Mouse (Mus musculus) kidney, postnatal 10 days (tissue): ENCODE data around the gene Faap100.
"Not testable (repeated sequence)": the region's sequence is repeated elsewhere in the genome, so short reads cannot be mapped to it uniquely, and the experiment has no call there.

ENCODE experiments used
- DNase-seq: peaks from one replicate; pipeline ENCODE4 v3.0.0; 2021; ENCODE audit warnings: mixed read lengths

Faap100 gene

DNA sequence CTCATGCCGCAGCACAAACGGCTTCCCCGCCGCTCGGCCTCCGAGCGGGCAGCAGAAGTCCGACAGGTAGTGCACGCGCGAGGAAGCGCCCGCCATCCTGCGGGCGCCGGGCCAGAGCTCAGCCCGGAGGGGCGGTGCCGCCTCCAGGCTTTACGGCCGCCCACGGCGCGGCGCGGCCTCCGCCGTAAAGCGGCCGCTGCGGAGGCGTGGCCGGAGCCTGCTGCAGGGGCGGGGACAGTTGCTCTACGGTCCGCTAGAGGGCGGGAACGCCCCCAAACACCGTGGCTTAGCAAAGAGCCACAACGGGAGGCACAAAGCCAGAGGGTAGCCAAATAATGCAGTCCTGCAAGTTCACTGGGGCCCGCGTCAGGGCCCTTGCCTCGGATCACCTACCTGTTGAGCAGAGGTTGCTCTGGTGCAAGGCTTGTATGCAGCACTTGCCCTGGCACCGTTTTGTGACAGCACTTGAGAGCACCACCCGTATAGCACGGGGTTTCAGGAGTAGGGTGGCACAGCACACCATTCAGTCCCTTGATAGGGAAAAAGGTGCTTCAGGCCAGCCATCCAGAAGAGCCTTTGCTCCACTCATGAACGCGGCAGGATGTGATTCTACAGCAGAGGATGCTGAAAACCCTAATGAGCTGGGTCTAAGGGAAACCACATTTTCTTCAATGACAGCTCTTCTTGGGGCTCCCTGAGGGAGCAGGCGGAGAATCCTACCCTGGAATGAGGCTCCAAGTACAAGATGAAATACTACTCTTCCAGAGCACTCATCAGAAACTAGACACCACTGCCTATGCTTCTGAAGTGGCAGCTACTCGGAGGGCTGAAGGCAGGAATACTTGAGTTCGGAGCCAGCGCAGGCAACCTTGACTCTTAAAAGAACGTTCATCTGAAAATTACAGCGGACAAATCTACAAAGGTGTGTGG is at the start of gene Faap100:
Gene Faap100, minus strand, starts transcription at position 154 of the 930 bp plus-strand sequence.
- peak; percentile 94 for DNase-seq

DNA sequence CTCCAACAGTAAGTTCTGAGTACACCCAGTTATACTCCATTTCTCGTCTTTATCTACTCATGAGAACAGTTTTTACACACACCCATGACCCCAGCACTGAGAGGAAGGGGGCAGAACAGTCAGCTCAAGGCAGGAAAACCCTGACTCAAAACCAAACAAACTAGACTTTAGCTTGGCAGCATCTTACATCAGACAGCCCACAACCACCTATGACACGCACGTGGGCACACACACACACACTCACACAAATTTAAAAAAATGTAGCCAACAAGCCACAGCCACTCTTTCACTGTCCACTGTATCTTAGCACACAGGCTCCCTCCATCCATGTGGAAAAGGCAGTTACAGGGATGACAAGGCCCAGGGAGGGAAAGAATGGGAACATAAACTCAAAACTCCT is 48.2 kb upstream of the Faap100 start:
- DNase-seq: no peak

DNA sequence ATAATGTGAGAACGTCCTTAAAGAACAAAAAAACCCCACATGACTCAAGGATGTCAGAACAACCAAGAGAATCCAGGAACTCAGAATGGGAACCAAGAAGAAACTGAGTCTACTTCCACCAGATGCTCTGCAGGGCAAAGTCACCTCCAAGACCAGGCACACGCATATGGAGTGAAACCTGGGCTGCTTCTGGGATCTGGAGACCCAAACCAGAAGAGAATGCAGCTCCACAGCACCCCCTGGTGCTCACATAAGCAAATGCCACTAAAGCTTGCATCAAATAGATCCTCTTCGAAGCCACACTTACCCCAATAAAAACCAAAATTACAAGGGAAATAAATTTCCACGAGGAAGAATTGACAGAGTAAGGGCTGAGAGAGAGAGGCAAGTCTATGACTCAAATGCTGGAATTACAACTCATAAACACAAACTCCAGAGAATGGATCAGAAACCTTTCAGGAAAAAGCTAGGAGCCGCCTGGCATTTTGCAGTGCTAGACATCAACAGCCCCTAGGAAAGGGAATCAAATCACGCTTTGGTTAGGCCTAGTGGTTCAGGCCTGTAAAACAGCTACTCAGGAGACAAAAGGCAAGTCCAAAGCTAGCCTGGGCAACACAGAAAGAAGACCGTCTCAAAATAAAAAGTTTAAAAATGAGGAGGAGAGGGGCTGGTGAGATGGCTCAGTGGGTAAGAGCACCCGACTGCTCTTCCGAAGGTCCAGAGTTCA is 45.2 kb upstream of the Faap100 start:
- DNase-seq: peak; percentile 82

DNA sequence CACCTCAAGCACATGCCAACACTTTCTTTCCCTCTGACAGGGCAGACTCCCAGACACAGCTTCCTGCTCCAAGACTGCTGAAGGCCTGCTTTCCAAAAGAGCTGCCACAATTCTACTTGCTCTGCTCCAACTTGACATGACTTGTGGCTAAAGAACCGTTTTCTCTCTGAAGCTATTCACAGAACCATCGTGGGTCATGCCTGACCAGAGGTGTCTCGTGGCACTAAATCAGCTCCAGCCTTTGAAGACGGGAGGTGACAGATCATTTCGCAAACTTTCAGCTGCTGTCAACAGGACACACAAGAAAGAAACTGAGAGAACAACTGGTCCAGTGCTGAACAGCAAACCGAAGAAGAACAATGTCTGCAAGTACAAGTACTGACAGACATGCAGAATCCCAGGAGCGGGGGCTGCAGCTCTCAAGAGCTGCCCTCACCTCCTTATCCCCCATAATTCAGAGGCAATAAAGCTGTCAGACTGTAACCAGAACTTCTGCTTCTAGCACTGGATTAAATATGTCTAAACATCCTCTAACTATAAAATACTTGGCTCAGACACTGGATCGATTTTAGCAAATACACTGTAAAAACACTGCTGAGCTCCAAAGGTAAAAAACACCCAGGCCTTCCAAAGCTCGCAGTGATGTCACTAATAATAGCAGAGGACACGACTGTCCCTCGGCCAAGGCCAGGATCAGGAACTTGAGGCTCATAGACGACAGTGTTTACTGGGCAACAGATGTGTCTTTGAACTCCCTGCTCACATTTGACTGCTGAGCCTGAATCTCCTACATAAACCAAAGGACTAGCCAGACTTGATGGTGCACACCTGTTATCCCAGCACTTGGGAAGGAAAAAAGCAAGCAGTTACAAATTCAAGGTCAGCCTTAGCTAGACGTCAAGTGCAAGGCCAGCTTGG is 44.3 kb upstream of the Faap100 start:
- DNase-seq: peak; percentile 20

DNA sequence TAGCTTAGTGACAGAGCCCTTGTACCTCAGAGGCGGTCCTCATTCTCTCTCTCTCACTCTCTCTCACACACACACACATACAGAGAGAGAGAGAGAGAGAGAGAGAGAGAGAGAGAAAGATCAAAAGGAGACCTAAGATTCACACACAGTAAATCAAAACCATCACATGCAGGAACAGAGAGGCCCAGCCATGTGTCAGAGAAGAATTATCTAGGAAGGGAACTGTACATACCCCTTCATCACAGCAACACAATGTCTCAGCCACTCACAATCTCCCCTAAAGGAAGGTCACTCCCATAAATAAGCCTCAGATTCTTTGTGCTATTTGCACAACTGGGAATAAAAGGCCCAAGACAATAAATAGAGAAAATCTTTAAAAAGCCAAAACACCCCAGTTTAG is 40.0 kb upstream of the Faap100 start:
- DNase-seq: no peak

DNA sequence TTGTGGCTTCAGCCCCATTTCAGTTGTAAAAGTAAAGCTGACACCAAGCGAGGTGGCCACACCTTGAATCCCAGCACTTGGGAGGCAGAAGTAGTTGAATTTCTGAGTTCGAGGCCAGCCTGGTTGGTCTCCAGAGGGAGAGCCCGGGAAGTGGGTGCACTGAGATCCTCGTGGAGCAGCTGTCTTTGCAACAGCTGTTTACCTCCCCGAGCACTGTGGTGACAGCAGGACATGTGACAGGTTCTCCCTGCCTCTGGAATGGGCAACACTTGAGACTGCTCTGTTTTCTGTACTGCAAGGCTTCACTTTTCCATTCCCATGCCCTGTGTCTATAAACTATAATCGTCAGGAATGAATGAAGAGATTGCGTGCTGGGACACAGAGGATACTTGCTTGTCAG is 39.3 kb upstream of the Faap100 start:
- no peak for DNase-seq

DNA sequence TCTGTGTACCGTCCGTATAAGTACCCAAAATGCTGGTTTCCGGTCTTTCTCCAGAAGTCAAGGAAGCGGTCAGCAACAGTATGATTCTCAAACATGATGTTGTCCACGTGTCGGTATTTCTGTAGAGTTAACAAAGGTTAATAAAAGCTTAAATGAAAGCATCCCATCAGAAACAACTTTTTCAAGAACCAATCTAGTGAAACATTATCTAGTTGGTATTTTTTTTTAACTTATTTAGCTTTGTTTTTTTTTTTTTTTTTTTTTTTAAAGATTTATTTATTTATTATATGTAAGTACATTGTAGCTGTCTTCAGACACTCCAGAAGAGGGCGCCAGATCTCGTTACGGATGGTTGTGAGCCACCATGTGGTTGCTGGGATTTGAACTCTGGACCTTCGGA is 35.1 kb upstream of the Faap100 start:
- DNase-seq: not testable (repeated sequence)

DNA sequence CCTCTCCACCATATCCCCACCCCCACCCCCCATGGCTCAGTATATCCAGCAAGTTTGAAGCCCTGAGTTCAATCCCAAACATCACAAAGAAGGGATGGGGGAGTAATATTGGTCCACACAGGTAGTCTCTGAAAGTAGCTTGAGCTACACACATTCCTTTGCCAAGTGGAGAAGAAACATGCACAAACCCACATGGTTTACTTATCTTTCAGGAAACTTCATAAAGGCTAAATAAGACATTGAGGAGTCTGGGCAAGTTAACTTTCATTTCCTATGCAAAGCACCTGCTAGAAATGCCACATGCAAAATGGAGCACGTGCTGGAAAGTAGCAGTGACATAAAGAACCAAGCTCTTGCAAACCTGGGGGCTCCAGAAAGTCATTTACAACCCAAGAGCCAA is 27.9 kb upstream of the Faap100 start:
- no peak for DNase-seq

DNA sequence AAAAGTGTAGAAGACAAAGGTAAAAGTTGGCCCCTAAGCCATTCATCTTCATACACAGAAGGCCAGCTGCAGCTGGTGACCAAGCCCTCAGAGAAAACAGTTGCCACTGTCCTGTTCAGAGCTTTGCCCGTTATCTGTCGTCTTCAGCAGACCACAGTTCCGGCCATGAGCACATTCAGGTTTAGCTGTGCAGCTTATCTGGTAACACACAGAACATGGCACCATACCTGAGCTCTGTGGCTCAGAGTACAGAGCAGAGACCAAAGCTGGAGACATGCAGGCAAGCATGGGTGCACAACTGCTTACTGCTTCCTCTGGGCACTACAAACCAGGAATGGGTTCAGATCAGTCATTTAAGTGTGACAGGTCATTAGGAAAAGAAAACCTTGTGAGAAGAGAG is 27.3 kb upstream of the Faap100 start:
- no peak for DNase-seq

DNA sequence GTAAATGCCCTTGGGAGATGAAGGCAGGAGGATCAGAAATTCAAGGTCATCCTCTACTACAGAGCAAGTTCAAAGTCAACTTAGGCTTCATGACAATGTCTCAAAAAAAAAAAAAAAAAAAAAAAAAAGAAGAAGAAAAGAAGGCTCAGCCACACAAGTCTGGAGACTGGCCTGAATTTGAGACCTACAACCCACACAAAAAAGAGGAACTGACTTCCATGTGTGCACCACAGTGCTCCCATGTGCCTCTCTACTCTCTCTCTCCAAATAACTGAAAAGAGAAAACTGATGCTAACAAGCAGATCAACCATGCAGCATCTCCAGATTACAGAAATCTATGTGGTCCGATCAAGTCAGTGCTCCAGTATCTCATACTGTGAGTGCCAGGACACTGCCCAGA is 26.2 kb upstream of the Faap100 start:
- DNase-seq: no peak

DNA sequence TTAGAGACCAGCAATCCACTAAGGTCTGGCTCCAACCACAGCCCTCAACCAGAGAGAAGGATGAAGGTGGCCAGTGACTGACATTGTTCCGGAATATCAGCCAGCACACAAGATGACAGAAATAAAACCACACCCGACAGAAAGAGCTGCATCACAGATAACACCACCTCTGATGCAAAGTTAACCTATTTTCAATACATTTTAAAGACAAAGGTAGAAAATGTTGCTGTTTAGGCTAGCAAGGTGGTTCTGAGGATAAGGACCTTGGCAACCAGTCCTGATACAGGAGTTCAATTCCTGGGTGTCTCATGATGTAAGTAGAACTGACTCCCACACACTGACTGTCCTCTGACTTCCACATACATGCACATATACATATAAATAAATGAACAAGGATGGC is 20.8 kb upstream of the Faap100 start:
- DNase-seq: no peak

DNA sequence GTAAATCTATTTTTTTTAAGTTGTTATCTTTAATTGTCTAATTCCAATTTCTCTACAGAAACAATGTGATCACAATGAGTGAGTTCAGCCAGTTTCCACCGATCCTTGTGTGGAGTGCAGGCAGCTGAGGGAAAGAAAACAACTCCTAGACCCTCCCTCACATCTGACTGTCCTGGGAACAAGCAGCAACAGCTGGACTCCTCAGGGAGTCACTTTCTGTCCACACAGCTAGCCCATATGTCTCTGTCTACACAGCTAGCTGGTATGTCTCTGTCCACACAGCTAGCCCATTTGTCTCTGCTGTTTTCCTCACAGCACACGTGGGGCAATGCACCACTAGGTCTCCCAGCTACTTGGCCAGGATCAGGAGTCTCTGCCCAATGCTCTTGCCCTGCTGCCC is 19.0 kb upstream of the Faap100 start:
- DNase-seq: no peak

DNA sequence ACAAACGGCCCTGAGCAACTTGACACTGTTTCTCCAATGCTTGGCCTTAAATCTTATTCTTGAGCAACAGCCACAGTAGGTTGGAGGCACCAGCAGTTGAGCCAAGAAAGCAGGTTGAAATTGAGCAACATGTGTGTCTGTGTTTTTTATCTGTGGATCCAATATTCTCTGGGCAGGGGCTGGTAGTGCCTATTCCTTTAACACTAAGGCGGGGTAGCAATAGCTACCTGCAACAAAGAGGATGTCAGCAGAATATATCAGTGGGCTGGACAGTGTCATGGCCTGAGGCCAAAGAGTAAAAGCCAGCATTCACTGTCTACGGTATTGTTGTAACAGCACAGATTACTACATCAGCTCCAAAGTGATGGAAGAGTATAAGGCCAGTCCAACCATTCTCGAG is 17.1 kb upstream of the Faap100 start:
- no peak for DNase-seq

DNA sequence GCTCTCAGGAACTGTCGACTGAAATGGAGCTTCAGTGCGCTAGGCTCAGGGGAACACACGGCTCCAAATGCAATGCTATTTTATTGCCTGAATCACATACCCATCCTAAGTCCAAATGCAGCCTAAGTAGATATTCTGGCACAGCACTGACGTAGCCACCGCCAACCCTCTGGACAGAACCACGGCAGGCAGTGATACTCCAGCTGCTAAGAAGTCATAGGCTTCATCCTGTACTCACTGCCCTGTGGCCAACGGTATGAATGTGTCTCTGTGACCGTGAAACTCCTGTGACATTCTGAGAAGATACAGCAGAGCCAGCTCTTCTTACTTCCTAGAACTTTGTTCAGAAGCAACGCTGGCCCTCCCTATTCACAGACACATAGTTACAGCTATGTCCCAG is 10.0 kb upstream of the Faap100 start:
- DNase-seq: no peak

DNA sequence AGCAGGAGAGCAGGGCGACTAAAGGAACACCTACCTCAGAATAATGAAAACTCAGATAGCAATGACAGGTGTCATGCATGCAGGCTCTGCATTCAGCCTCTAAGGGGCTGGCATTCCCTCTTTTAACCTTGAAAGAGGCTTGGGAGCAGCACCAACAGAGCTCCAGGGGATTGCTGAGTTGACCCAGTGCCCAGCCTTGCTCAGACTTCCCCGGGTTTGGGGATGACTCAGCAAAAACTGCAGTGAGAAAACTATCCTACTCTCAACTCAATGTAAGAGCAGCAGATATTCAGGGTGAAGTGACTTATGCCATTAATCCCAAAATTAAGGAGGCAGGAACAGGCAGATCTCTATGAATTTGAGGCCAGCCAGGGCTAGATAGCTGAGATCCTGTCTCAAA is 8.6 kb upstream of the Faap100 start:
- no peak for DNase-seq

DNA sequence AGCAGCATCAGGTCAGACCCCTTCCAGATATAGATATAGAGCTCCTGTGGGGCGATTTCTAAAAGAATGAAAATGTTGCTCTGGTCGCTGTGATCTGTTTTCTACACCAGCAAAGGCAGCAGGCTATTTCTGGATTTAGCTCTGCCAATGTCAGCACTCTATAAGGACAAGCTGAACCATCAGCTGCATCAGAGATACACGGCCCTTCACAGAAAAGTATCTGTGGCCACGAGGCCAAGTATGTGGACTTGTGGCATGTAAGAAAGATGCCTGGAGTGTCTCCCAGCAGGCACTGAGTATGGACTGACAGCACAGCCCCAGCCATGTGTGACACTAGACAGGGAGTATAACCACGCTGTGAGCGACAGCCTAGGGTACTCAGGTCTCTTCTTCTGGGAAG is 8.1 kb upstream of the Faap100 start:
- DNase-seq: no peak

DNA sequence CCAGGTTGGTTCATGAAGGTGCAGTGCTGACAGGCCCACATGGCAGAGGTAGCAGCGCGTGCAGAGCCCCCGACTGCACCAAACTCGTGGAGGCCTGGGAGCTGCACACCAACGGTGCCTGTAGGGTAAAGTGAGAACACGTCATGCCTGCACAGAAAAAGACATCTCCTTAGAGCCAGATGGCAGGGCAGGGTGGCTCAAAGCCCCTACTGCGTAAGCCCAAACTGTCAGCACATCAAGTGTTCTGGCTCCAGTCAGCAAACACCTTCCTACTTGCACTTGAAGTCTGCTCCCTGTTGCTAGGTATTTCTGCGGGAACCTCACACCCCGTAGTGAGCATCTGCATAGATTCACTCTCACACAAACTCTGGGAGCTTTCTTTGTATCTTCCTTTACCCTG is 3.9 kb upstream of the Faap100 start:
- DNase-seq: no peak

DNA sequence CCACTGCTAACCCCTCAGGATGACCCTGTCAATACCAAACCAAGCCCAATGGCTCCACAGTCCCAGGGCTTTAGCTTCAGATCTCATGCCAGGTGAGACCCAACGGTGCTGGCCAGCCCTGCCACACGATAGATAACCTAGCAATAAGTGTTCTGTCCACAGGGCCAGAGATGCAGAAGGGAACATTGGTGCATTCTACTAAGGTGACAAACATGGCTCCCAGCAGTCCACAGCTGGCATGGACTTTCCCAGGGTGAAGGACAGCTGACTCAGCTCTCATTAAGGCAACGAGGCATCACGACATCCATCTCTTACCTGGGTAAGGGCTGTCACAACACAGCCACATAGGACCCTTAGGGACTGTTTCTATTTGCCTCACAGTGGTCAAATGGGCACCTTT is 2.6 kb upstream of the Faap100 start:
- DNase-seq: no peak

DNA sequence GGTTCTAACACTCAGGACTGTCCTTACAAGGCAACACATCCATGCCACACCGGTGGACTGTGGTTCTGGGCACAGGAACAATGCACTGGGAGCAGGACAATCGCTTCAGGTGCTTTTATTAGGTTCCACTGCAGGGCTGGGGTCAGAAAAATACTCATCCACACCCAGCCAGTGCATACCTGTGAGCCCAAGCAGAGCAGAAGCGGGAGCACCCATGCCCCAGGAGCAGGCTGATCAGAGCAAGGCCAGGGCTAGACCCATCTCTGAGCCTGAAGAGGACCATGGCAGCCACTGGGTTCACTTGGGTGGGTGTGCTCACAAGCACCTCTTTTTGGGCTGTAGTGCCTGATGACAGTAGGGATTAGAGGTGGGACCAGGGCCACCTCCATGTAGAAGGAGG is 1.7 kb upstream of the Faap100 start:
- DNase-seq: no peak

DNA sequence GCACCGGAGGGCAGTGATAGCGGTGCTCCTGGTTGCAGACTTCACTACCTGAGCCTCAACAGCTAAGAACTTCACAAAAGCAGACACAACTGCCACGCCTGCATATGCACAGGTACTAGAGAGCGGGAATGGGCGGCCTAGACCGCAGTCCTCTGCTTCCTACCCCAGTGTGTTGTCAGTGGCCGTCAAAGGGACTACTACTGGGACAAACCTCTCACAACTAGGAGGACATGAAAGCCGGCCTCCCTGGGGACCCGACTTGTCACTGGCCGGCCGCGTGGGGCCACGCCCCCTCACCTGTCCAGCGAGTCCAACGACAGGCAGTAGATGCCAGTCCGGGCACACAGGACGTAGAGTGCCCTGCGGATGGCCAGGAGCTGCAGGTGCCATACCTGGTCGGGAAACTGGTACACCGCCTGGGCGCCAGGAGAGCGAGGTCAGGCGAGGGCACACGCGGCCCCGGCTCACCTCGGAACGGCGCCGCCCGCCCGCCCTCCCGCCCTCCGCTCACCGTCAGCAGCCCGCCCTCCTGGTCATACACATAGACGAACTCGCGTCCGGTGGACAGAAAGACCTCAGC is 443 bp downstream of the Faap100 start:
- peak; percentile 77 for DNase-seq

DNA sequence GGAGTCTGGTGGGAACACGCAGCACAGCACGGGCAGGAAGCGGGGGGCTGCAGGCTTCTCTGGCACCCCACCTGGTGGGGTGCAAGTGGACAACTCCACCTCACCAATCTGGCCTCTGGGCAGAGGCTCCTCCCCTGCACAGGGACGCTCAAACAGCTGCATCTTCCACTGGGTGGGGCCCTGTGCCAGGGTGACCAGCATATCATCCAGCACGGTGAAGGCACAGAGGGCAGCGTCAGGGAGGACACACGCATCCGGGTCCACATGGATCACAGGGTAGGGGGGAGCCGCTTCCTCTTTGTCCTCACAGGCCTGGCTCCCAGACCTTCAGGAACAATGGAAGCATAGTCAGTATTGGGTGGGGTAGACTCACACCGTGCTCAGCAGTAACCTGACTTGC is 1.2 kb downstream of the Faap100 start:
- peak; percentile 43 for DNase-seq

DNA sequence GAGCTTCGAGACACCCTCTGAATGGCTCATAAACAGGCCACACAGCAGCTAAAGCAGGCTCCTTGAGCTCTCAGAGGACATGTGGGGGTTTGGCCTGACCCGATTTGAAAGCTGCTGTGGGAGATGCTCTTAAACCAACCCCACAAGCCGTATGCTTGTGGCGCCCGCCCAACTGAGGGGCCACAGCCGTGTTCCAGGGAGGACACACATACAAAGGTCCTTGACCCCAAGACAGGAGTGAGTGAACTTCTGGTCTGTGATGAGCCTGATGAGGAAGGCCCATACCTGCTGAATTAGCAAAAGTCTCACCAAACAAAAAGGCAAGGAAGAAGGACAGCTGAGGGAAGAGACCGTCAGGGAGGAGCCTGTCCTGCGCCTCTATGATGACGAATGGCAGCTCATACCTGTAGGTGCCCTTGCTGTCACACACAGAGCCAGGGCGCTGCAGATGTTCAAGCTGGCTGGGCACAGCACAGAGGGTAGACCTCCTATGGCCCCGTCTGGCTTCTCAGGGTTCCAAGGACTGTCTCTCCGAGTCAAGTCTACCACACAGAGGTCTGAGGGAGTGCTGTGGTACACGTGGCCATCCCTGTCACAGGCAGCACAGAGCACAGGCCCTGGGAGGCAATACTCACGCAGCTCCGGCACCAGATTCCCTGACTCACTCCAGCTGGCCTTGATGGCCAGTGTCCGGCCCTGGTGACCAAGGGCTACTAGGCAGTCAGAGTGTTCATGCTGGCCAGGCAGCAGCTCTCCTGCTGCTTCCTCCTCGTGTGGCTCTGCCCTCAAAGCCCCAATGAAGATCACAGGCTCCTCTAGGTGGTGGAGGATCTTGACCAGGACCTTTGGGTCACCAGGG is 2.0 kb downstream of the Faap100 start:
- DNase-seq: no peak
